Mouse (Mus musculus) telencephalon, adult 2 months (tissue): ENCODE results near the gene Scarb1.

Experiments used
- DNase-seq: peaks from one replicate; pipeline ENCODE4 v3.0.0-alpha.2; 2011; ENCODE audit warnings: low read depth, low spot score

Scarb1 gene

GRCm38 (mm10) chr5:125364851-125365429 lies 24.0 kb upstream of the Scarb1 start:
- DNase-seq: no peak

GRCm38 (mm10) chr5:125363894-125364293 lies 23.0 kb upstream of the Scarb1 start:
- DNase-seq: no peak

- DNase-seq: no peak
These were observed 20.2 kb upstream of the Scarb1 start for GRCm38 (mm10) chr5:125360981-125361510.

DNA sequence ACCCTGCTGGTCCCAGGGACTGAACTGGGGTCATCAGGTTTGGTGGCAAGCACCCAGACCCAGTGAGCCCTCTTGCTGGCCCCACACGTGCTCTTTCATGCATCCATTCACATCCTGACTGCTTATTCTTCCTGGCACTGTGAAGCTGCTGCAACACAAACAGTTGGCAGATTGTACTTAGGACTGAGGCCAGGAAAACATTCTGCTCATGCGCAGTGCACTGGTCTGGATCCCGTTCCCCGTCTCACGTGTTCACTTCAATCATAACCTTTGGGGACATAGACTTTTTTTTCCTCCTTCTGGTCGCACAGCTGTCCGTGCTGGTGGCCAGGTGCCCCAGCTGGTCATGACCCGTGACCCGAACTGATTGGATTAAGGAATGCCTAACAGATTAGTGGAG lies 19.7 kb upstream of the Scarb1 start:
- DNase-seq: no peak

DNA sequence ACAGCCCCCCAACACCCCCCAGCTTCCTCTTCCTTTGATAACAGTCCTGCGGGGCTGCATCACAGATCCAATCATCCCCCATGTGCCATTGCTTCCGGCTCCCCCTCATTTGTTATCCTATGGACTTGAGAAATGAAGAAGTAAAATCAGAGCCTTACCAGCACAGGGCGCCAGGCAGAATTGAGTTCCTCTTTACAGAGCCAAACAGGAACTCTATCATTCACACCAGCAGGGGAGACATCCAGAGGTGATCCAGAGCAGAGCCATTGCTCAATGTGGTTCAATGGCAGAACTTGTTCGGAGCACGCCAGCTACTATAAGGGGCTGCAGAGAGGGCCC lies 17.3 kb upstream of the Scarb1 start:
- DNase-seq: no peak

- no peak for DNase-seq
These were observed 16.8 kb upstream of the Scarb1 start for GRCm38 (mm10) chr5:125357543-125358269.

DNA sequence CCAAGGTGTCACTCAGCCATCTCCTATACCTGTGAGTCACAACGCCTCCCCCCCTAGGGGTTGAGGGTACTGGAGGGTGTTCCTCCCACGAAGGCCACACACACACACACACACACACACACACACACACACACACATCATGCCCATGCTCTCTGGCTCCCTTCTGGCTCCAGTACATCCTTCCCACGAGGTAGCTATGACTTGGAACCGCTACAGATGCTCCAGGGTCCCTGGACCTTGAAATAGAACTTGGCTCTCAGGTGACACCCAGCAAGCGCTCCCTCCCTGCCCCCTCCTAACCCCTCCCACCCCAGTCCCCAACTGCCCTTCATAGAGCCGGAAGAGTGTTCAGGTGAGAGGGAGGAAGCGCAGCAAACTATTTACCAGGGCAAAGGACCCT lies 14.8 kb upstream of the Scarb1 start:
- DNase-seq: no peak

- no peak for DNase-seq
These were observed 14.1 kb upstream of the Scarb1 start for GRCm38 (mm10) chr5:125354885-125355492.

DNA sequence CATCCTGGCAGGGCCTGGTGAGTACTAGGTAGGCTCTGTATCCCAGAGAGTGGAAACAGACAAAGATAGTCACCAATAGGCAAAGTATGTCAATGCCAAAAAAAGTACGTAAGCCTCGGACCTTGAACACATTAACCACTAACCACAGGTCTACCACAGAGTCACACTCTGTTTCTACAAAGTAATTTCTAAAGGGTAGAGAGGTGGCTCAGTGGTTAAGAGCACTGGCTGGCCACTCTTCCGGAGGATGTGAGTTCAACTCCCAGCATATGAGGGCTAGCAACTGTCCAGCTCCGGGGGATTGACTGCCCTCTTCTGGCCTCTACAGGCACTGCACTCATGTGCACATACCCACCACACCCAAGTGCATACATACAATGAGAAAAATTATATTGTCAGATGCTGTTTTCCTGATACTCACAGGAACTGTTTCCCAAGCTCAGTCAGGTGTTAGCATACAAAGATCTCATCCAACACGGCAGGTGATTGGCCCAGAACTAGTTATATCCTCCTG lies 11.9 kb upstream of the Scarb1 start:
- no peak for DNase-seq

DNA sequence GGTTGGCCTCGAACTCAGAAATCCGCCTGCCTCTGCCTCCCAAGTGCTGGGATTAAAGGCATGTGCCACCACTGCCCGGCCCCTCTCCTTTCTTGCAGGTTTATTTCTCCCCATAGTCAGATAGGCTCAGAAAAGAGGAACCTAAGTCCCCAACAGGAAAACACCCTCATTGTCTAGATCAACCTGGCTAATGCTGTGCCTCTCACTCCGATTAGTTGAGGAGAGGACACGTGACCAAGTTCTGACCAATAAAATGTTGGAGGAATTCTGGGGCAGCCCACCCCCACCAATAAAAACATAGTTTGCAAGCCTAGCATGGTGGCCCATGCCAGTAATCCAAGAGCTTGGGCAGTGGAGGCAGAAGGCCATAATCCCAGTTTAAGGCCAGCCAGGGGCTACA lies 11.0 kb upstream of the Scarb1 start:
- no peak for DNase-seq

DNA sequence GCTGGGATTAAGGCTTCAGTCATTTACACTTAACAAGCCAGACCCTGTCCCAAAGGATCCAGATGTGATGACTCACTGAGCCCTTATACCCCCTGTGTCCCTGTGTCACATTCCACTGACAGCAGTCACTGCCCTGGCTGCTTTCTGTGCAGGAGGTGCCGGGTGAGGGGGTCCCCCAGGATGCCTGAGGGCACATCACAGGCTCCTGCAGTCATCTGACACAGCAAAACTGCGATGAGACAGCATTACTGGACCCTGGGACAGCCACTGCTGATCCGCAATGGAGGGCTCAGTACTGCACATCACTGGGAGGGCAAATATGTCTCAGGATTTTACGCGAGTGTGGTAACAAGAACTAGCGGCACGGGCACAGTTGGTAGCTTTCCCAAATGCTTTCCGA lies 10.2 kb upstream of the Scarb1 start:
- no peak for DNase-seq

GRCm38 (mm10) chr5:125349391-125349790 lies 8.5 kb upstream of the Scarb1 start:
- no peak for DNase-seq

DNA sequence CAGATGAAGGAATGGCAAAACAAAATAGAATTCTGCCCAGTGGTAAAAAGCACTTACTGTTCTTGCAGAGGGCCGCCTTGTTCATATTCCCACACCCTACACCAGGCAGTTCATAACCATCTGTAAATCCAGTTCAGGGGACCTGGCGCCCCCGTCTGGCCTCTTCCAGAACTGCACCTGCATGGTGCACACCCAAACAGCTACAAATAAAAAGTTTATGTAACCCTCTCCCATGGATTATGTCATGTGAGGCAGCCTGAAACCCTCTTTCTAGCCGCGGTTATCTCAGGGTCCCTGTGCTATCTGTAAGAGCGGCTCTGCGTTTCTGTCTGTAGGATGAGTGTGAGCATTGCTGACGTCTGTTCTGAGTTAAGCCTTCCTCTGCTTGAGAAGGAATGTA lies 7.6 kb upstream of the Scarb1 start:
- DNase-seq: no peak

GRCm38 (mm10) chr5:125348067-125348466 lies 7.2 kb upstream of the Scarb1 start:
- DNase-seq: no peak

- DNase-seq: no peak
These were observed 3.4 kb upstream of the Scarb1 start for GRCm38 (mm10) chr5:125344296-125344695.

DNA sequence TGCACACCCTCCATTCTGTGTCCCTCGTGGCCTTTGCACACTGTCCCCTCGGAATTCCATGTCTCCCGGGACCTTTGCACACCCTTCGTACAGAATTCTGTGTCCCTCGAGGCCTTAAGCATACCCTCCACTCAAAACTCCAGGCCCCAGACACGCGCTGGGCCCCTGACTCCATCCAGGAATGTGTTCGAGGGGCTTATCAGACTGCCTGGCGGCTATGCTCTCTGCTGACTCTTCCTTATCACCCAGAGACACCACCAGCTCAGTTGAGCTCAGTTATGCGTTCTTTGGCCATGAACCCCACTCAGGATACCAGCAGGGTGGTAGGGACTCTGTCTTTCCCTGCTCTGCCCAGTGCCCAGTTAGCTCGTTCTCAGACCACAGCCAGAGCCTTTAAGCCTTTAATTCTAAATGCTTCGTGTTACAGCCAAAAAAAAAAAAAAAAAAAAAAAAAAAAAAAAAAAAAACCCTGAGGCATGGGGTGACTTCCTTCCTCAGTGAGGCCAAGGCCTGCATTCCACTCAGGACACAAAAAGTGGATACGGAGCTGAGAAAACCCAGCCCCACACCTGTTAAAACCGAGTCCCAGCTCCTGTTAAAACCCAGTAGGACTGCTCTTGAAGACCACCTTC lies 681 bp upstream of the Scarb1 start:
- DNase-seq: no peak

GRCm38 (mm10) chr5:125339851-125340531 lies 903 bp downstream of the Scarb1 start:
- DNase-seq: no peak

- no peak for DNase-seq
These were observed 1.7 kb downstream of the Scarb1 start for GRCm38 (mm10) chr5:125339108-125339751.

DNA sequence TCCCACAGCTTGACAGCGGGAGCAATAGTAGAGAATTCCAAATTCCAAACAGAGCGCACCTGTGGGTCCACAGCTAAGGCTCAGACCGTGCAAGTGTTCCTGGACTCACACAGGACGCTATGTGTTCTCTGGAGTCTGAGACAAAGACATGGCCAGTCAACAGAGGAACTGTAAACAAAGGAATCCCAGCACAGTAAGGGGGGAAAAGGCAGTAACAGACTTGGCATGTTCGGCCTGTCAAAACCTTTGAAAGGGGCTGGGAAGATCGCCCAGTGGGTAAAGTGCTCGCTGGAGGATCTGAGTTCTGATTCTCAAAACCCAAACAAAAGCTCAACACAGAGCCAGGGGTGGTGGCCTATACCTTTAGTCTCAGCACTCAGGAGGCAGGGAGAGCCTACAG lies 3.4 kb downstream of the Scarb1 start:
- no peak for DNase-seq

- no peak for DNase-seq
These were observed 3.9 kb downstream of the Scarb1 start for GRCm38 (mm10) chr5:125337012-125337411.

DNA sequence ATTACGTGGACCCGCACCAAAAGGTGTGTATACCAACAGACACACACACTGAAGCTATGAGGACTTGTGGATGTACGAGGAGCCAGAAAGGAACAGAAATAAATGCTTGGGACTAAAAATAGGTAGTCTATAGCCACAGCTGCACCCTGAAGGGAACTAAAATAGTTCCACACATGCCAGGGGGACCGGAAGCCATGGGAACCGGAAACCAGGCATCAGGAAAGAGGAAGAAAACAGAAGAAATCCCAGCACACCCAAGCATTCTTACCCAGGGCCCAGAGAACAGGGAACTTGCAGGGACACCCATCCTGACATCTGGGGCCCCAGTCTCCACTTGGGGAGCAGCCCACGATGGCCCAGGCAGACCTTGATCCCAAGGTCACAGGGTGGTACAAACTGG lies 7.9 kb downstream of the Scarb1 start:
- DNase-seq: no peak
